Mouse (Mus musculus): ENCODE measurements at regions not wholly inside any gene's neighbourhood (a gene's known extent, or its start where the extent isn't known, plus 50 kb on each side); places are given as distances from the start of the nearest gene placed in this dataset.

DNA sequence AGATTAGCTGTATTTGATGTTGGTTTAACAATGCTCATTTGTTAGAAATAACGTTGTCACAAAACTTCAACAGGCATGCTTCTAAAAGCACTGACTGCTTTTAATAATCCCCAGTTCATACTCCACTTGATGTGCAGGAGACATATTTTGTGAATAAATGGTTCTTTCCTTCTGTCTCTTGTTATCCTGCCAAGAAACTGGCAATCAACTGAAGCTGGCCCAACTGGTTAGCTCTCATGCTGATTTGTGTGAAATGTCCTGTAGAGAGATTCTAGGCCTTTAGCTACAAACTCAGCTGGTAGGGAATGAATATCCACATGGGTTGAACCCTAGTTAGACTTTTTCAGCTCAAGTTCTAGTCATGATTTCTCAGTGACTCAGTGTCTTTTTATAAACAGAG is 647.8 kb upstream of the Cntnap5b start:
- peak; percentile 22 for DNase-seq (ENCODE audit: low read depth, low spot score)

DNA sequence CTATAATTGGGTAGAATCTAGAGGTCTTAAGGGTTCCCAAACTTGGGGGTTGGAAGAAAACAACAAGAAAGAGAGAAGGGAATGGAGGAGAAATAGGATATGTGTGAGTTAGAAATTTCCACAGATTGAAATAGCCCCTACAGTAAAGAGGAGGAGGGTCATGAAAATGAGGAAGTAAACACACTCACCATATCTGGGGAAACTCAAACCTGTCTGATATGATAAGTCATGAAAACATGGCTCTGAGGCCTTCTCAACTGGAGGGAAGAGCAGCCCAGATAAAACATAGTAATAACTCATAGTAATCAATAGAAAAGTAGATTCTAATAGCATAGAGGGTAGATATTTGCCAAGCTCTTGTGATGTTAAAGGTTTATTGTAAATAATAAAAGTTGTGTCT is 638.4 kb upstream of the Cntnap5b start:
- no peak for DNase-seq (ENCODE audit: low read depth, low spot score)

DNA sequence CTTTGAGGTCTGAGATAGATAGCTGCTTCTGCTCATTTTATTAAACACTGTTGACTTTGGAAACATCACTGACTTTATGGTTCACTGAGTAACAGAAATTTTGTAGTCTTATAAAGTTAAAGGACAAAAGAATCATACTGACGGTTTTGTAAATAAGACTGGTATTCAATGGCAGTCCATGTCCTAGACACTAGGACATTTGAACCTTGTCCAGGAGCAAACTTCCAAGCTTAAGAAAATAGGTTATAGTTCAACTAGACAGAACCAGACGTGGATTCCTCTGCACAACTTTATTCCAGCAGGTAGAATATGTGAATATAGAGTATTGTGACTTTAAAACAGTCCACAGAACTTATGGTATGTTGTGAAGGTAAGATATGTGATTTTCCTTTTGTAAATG is 635.0 kb upstream of the Cntnap5b start:
- DNase-seq (ENCODE audit: low read depth, low spot score): no peak

DNA sequence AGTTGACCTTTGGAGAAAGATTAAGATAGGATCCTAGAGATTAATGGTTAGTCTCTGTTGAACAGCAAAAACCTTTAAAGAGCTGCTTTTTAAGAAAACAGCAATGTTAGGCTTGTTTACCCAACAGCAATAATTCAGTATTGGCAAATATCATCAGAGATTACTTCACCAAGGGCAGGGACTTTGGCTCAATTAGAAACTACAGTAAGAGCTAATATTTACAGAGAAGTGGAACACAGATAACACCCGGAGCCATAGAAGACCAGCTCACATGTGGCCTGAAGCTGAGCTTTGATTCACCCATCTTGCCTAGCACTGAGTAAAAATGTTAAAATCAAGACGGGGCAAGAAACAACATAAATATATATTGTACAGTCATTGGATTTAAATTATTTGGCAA is 611.9 kb upstream of the Cntnap5b start:
- DNase-seq (ENCODE audit: low read depth, low spot score): no peak
